Mouse (Mus musculus) heart, postnatal 4 days (tissue): ENCODE measurements around the gene Tmem234. TPM values are rescaled to one million over a fixed set of nuclear protein-coding genes. Genes with fewer than 3 reads are reported as not detected.
A peak's percentile ranks its signal among the peaks of the same experiment; 100 is the strongest.

ENCODE experiments used
- DNase-seq: peaks from one replicate; pipeline ENCODE4 v3.0.0; 2021
- total RNA-seq, 2 experiments: library from RNA; stranded (reverse); gene quantifications; 2 replicates each; pipeline ENCODE4 v1.2.3; 2021

Gene Tmem234
- total RNA-seq, 2 experiments from 2014 or later: 64.8 to 72.1 TPM

DNA sequence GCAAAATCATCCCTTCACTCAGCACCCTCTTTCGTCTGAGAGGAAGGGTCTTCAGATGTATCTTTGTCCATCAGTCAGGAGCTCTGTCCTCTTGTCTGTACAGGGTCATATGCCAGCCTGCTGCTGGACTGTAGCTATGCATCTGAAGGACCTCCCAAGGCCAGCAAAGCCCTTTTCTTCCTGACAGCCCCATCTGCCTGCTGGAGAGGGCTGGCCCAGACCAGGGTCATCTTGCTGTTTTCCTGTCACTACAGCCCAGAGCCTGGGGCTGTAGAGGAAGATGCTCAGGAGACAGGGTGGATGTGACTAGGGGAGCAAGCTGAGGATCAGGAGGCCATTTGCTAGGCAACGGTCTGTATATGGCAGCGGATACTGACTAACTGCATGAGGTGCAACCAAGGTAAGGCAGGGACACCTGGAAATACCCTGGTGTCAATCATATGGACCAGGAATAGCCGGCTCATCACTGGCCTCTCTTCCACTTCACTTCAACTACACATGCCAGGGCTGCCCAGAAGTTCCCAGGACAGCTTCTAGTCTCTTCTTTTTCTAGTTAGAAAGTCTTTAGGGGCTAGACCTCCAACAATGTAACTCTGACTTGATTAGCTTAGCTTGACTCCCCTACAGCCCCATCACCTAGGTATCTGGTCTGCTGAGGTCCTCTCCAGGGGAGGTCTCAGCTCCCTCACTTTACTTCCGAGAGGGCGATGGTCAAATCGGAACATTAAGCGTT, 22.5 kb downstream of the Tmem234 start:
- no peak for DNase-seq

DNA sequence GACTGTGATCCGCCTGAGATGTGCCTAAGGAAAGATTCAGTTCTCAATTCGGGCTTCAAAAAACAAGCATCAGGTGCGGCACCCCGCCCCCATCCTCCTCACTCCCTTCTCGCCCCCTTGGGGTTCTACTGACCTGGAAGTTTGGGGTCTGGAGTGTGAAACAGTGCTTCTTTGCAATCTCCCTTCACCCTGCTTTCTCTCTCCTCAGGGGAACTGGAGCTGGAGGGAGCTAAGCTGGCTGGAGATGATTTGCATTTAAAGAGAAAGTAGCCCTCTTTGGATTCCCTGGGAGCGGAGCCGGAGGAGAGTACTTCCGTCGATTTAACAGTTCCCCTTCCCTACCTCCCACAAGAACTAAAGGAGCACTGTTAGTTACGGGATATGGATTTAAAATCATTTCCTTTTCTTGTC, 23.2 kb downstream of the Tmem234 start, which contains the start of gene Ccdc28b:
TSS of gene Ccdc28b (minus strand) at position 267 of the 411 bp plus-strand sequence.
- DNase-seq: peak; percentile 50

DNA sequence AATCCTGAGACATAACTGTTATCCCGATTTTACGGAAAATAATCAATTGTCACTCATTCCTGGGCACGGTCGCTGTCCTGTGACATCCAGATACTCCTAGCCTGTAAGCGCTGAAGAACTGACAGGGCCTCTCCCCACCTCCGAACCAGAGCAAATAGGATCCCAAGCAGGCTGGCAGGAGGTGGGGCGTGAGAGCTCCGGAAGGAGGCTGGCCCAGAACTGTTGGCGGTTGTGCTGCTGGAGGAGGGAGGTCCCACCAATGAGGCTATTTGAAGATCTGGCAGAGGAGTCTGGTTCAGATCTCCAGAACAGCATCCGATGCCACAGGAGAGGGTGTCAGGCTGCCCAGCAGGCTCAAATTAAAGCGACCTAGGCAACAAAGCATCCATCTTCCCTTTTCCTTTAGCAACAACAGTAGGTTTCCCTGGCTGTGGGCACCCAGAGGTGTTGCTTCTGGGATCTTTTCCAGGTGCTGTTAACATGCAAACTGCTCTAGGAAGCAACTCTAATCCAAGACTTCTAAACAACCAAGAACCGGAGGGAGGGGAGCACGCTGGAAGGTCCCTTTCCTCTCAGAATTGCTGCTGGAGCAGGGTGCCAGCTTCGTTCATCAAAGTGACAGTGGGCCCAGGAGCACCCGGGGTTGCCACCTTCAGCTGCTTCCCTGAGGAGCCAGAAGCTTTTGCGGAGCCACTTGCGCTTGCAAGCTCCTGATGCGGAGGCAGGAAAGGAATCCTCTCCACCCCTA, 24.0 kb downstream of the Tmem234 start:
- DNase-seq: peak; percentile 85

DNA sequence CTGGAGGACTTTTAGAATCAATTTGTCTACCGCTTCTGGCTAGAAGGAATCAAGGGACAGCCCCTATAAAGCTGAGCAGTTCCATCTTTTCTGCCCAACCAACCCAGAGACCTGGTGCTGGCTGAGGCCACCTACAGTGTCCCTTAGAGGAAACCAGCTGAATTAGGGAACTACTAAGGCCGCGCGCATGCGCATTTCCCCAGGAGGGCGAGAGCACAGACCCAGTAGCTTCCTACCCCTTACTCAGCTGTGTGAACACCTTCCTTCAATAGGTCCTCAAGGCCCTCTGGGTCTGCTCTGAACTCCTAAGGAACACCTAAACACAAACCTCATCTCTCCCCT, 24.5 kb downstream of the Tmem234 start:
- peak; percentile 56 for DNase-seq

GRCm38 (mm10) chr4:129625496-129625895, 25.0 kb downstream of the Tmem234 start:
- DNase-seq: no peak

GRCm38 (mm10) chr4:129626035-129626434, 25.6 kb downstream of the Tmem234 start:
- no peak for DNase-seq

GRCm38 (mm10) chr4:129630944-129631343, 30.5 kb downstream of the Tmem234 start:
- DNase-seq: peak; percentile 43

DNA sequence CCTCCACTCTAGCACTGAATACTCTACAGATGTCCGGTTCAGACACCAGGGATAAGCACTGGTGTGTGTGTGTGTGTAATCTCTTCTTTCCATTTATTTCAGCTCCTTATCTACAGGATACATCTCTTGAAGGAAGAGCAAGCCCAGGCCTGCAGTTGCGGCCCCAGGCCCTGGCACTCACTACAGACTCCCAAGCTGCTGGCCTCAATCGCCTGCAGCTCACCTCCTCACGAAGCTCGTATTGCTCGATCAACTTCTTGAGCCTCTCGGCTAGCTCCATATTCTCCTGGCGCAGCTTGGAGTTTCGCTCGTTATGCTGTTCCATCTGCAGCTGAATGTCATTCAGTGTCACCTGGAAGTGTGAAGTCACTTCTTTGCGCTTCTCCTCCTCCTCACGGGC, 31.4 kb downstream of the Tmem234 start:
- no peak for DNase-seq

- DNase-seq: no peak
Measured at GRCm38 (mm10) chr4:129633852-129634251, 33.4 kb downstream of the Tmem234 start.

- DNase-seq: no peak
Measured at GRCm38 (mm10) chr4:129639221-129639620, 38.8 kb downstream of the Tmem234 start.

DNA sequence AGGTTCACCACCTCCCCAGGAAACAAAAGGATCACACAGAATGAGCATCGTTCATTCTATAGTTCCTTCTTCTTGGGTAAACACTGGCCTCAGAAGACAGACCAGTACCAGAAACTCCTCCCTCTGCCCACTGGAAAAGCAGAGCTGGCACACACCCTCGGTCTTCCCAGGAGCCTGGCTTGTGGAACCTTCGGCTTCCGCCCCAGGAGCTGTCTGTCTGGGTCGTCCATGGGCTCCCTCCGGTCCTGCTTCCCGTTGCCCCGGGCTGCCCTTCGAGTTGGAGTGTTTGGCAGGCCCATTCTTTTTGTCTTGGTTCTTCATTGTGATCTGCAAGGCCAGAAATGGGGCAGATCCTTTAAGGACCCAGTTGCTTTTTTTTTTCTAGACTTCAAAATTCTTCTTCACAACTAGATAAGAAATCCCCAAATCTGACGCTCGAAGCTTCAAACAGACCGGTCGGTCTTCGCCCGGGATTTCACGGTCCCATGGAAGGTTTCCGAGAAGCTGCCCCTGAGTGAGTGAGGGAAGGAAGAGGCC, 39.7 kb downstream of the Tmem234 start:
- DNase-seq: peak; percentile 51

- peak; percentile 97 for DNase-seq
Measured at GRCm38 (mm10) chr4:129640638-129641467, 40.4 kb downstream of the Tmem234 start, which contains the start of gene Txlna. TSS of gene Txlna (minus strand) at chr4:129641065.

GRCm38 (mm10) chr4:129641756-129642155, 41.3 kb downstream of the Tmem234 start:
- DNase-seq: no peak

DNA sequence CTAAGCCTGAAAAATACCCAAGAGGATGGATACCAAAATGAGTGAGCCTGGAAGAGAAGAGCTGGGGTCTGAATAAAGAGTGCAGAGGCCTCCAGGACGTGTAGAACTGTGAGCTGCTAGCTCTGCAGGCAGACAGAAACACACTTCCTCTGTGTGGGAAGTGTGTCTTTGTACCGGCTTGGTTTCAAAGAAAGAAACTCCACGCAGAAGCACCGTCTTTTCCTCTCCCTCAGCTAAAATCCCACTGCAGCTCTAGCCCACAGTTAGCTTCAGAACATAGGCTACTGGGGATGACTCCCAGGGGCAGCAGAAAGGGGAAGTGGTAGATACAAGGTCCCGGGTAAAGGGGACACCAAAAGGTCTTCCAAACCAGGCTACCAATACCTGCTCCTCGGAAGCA, 44.7 kb downstream of the Tmem234 start:
- no peak for DNase-seq

- DNase-seq: no peak
Measured at GRCm38 (mm10) chr4:129648656-129649055, 48.2 kb downstream of the Tmem234 start.

- no peak for DNase-seq
Measured at GRCm38 (mm10) chr4:129650359-129650758, 49.9 kb downstream of the Tmem234 start.

DNA sequence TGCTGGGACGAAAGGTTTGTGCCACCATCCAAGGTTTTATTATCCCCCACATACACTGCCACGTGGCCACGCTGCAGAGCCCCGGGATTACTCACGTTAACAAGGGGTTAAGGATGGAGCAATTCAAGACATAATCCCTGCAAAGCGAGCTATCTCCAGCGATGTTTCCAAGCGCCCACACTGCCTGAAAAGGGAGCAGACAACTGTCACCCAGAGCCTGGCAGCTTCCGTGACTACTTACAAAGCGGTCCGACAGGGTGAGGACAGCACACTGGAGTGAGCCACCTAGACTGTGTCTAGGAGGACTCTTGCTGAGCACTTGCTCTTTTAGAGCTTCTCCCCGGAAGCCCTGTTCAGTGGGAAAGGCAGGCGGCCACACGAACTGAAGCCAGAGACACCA, 54.3 kb downstream of the Tmem234 start:
- no peak for DNase-seq

DNA sequence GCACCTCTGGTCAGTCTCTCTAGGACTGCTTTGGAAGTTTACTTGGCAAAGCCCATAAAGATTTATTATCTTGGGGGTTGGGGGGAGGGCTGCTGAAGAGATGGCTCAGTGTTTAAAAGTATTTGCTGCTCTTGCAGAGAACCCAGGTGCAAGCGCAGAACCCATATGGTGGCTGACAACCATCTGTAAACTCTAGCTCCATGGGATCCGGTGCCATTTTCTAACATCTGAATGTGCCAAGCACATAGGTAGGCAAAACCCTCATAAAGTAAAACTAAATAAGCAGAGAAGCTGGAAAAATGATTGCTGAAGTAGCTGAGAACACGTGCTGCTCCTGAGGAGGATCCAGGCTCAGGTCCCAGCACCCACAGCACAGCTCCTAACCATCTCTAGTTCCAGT, 61.1 kb downstream of the Tmem234 start:
- DNase-seq: no peak

DNA sequence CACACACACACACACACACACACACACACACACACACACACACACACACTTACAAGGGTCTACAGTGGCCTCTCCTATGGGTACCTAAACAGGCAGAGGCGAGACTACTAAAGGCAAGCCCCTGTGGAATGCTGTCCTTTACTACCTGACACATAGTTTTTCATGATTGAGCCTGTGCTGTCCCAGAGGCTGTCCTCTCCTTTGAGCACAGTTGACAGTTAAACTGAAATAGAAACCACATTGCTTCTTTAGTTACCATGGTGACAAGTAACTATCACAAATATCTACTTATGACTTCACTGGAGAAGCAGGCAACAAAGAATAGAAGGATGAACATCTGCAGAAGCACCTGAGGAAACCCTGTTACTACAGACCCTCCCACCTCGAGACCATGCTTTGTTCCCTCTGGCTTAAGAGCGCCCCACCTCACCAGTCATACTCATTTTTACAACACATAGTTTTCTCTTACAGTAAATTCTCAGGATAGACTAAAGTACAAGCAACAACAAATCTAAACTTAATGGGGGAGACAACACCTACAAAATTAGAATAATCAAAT, 61.9 kb downstream of the Tmem234 start:
- DNase-seq: no peak

DNA sequence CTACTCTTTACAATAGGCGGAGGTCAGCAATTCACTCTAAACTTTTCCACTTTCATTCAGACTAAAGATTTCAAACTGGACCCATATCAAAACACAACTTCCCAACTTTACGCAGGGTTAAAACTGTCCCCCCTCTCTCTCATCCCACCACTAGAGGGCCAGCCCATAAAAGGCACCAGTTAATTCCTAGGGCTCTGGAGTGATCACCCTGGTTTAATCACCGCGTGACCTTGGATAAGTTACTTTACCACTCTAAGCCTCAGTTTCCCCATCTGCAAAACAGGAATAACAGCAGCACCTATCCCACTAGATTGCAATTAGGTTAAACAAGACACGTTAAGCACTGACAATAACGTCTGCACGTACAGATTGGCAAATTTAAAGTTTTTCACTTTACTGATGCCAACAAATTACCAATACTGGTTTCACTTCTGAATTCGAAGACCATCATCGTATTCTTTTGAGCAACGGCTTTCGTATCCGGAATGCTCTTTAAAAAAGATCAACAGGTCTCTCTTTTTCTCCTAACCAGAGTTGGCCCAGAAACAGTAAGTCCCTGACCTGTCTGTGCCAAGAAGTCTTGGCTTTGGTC, 71.1 kb downstream of the Tmem234 start:
- DNase-seq: peak; percentile 66

DNA sequence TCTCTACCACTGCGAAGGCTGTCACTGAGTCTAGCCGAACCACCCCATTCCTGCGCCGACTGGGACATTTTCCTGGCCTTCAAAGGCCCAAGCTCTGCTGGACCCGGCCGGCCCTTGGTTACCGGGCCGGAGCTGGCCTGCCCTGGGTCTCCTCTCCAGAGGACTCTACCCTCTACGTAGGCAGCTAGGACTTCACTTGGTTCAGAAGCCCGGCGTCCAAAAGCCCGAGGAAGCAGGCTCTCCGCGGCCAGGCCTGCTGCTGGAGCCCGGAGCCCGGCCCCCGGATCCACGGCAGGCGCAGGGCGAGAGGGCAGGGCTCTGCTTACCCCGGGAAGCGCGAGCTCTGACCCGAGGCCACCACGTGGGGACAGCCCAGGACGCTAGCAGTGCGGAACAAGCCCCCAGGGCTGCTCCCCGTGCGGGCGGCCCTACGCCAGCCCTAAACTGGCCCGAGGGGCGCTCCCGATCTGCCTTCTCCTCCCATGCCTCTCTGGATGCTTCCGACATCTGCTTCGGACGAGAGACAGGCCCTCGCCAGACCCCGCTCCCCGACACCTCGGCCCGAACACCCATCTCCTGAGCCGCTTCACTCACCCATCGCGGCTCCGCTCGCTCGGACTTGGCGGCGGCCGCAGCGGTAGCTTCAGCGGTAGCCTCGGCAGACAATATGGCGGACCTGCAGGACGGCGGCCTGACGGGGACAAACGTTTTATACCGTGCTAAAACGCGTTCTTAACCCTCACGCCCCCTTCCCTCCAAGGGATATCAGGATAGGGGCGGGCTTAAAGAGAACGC, 71.8 kb downstream of the Tmem234 start, which contains the start of gene Kpna6:
TSS of gene Kpna6 (minus strand) at position 685 of the 795 bp plus-strand sequence.
- peak; percentile 92 for DNase-seq
